11 mouse cellular contexts compared by ENCODE assay signal in genomic region chr9:21923490-21924098, GRCm38 (mm10). TPM values are rescaled to one million over a fixed set of nuclear protein-coding genes. Genes with fewer than 3 reads are reported as not detected.
DNase-seq lines count a peak whose midpoint lies in the region; ATAC-seq and TF ChIP-seq lines count a peak whose summit lies in the region.
"Had no signal": no experiment of that assay in that cellular context is flagged by ENCODE, and none has a peak within 500 bp of the region (broad histone marks: within the 10 kb centered on the region; RNA-seq: fewer than 3 reads in every experiment).

No protein-coding gene starts in this region.

- H3K27me3 ChIP-seq in intestine, embryonic 16.5 days (replicated peaks; ENCODE audit: control insufficient read depth, insufficient read depth, low read length): no peaks in the 10 kb centered on the region
- no peaks in the 10 kb centered on the region for H3K27me3 ChIP-seq in intestine, postnatal 0 days (replicated peaks; ENCODE audit: control insufficient read depth, insufficient read depth, low read length)
- no peaks in the 10 kb centered on the region for H3K27me3 ChIP-seq in stomach, embryonic 14.5 days (ENCODE audit: control insufficient read depth, insufficient read depth, low read length)
- H3K27me3 ChIP-seq: embryonic facial prominence, embryonic 15.5 days had no signal

- no peaks in the 10 kb centered on the region for H3K9me3 ChIP-seq in intestine, embryonic 16.5 days (ENCODE audit: control insufficient read depth, low read length)
- H3K9me3 ChIP-seq in intestine, postnatal 0 days (ENCODE audit: control insufficient read depth): no peaks in the 10 kb centered on the region
- no peaks in the 10 kb centered on the region for H3K9me3 ChIP-seq in stomach, embryonic 14.5 days (ENCODE audit: control insufficient read depth, low read depth, low read length)
- H3K9me3 ChIP-seq: embryonic facial prominence, embryonic 15.5 days; hindbrain, embryonic 10.5 days had no signal

- peak; percentile 25 for DNase-seq in lung, postnatal 36 days
- DNase-seq in lung, postnatal 4 days: no peak
- DNase-seq in fat pad, adult 2 months (ENCODE audit: extremely low read depth, low read depth, low spot score): peak; percentile 82
- DNase-seq in embryo, embryonic 11 days: no peak
- DNase-seq: retina, postnatal 1 day had no signal

- ATAC-seq in intestine, embryonic 16.5 days: no peak
- ATAC-seq in intestine, postnatal 0 days: no peak
- no peak; the same call in 1 of the 2 replicates for ATAC-seq in stomach, embryonic 14.5 days (ENCODE audit: insufficient number of reproducible peaks, insufficient read depth, low FRiP score, low read depth)
- no peak for ATAC-seq in megakaryocyte-erythroid progenitor cell, adult 5-6 weeks (replicated peaks; ENCODE audit: low FRiP score, low TSS enrichment, poor library complexity, severe bottlenecking)

- no peak overlapping the region for H3K4me3 ChIP-seq in intestine, embryonic 16.5 days (ENCODE audit: low read length)
- H3K4me3 ChIP-seq in intestine, postnatal 0 days (ENCODE audit: low read depth, low read length): no peak overlapping the region
- no peak overlapping the region for H3K4me3 ChIP-seq in stomach, embryonic 14.5 days (ENCODE audit: low read depth, low read length)
- H3K4me3 ChIP-seq: embryonic facial prominence, embryonic 15.5 days; hindbrain, embryonic 10.5 days had no signal

- no peak for TF ChIP-seq CTCF in intestine, postnatal 0 days (IDR thresholded peaks at IDR 0.05; ENCODE audit: low read depth)

- 52% methylated on average over 3 of the region's 3 CpGs for WGBS in intestine, embryonic 16.5 days
- WGBS in intestine, postnatal 0 days: 48% methylated on average over 3 of the region's 3 CpGs
- 47% methylated on average over 3 of the region's 3 CpGs for WGBS in stomach, embryonic 14.5 days

- H3K9ac ChIP-seq in intestine, embryonic 16.5 days (ENCODE audit: low read depth, low read length): 0 out of 2 replicates have a peak overlapping the region, but pooled peaks have one; percentile 8
- H3K9ac ChIP-seq in intestine, postnatal 0 days (ENCODE audit: low read depth, low read length): no peak overlapping the region
- H3K9ac ChIP-seq in stomach, embryonic 14.5 days (replicated peaks; ENCODE audit: low read depth, low read length): no peak overlapping the region
- H3K9ac ChIP-seq: embryonic facial prominence, embryonic 15.5 days had no signal

- no peak overlapping the region for H3K27ac ChIP-seq in intestine, embryonic 16.5 days (ENCODE audit: low read length)
- H3K27ac ChIP-seq in intestine, postnatal 0 days (ENCODE audit: low read depth, low read length): no peak overlapping the region
- H3K27ac ChIP-seq in stomach, embryonic 14.5 days (ENCODE audit: low read length): peak overlapping the region; percentile 45
- H3K27ac ChIP-seq: embryonic facial prominence, embryonic 15.5 days; hindbrain, embryonic 10.5 days had no signal

- peaks cover 8% of the 10 kb centered on the region for H3K4me1 ChIP-seq in intestine, embryonic 16.5 days (ENCODE audit: control insufficient read depth, insufficient read depth, low read length)
- H3K4me1 ChIP-seq in intestine, postnatal 0 days (replicated peaks; ENCODE audit: control insufficient read depth, insufficient read depth, low read length): peaks cover 5% of the 10 kb centered on the region; the same call in 1 of the 2 replicates
- peaks cover 15% of the 10 kb centered on the region; the same call in 1 of the 2 replicates for H3K4me1 ChIP-seq in stomach, embryonic 14.5 days (ENCODE audit: control insufficient read depth, insufficient read depth, low read length)

- H3K4me2 ChIP-seq in intestine, embryonic 16.5 days (ENCODE audit: low read depth, low read length): no peak overlapping the region
- H3K4me2 ChIP-seq in intestine, postnatal 0 days (replicated peaks; ENCODE audit: low read depth): no peak overlapping the region
- no peak overlapping the region for H3K4me2 ChIP-seq in stomach, embryonic 14.5 days (replicated peaks; ENCODE audit: low read depth, low read length)
- H3K4me2 ChIP-seq: embryonic facial prominence, embryonic 15.5 days had no signal

- H3K36me3 ChIP-seq in intestine, embryonic 16.5 days (ENCODE audit: control insufficient read depth, insufficient read depth, low read length): peaks cover 3% of the 10 kb centered on the region; the same call in 1 of the 2 replicates
- no peaks in the 10 kb centered on the region; the same call in 1 of the 2 replicates for H3K36me3 ChIP-seq in intestine, postnatal 0 days (ENCODE audit: control insufficient read depth, insufficient read depth)
- H3K36me3 ChIP-seq in stomach, embryonic 14.5 days (ENCODE audit: control insufficient read depth, insufficient read depth, low read length): no peaks in the 10 kb centered on the region

RNA-seq across cellular contexts. Expression of gene Ccdc159, which starts 3.7 kb away (rescaled TPM):
- 2.6 and 3.5 TPM in 2 replicates for polyA plus RNA-seq in intestine, embryonic 16.5 days (2015; fragmentation: Nextera tagmentation; extraction: Ambion mirVana)
- 0.63 and 0.99 TPM in 2 replicates for polyA plus RNA-seq in intestine, postnatal 0 days (2015; fragmentation: Nextera tagmentation; extraction: Ambion mirVana)
- polyA plus RNA-seq in stomach, embryonic 14.5 days (2014; fragmentation: Nextera tagmentation; extraction: Ambion mirVana): 4.9 and 6.3 TPM in 2 replicates
- total RNA-seq in megakaryocyte-erythroid progenitor cell, adult 5-6 weeks (2014; fragmentation: Nextera tagmentation): not detected in 2 replicates
- 0.46 TPM in 1 of 2 replicates, not detected in the other for total RNA-seq in megakaryocyte-erythroid progenitor cell, adult 5-6 weeks (2017)

RNA-seq across cellular contexts. Expression of gene Tmem205, which starts 3.8 kb away (rescaled TPM):
- 93.9 and 97.0 TPM in 2 replicates for polyA plus RNA-seq in intestine, embryonic 16.5 days (2015; fragmentation: Nextera tagmentation; extraction: Ambion mirVana)
- polyA plus RNA-seq in intestine, postnatal 0 days (2015; fragmentation: Nextera tagmentation; extraction: Ambion mirVana): 83.1 and 88.2 TPM in 2 replicates
- 60.7 and 62.4 TPM in 2 replicates for polyA plus RNA-seq in stomach, embryonic 14.5 days (2014; fragmentation: Nextera tagmentation; extraction: Ambion mirVana)
- total RNA-seq in megakaryocyte-erythroid progenitor cell, adult 5-6 weeks (2014; fragmentation: Nextera tagmentation): 9.1 and 11.4 TPM in 2 replicates
- 4.1 and 8.5 TPM in 2 replicates for total RNA-seq in megakaryocyte-erythroid progenitor cell, adult 5-6 weeks (2017)

RNA-seq across cellular contexts. Expression of gene Rab3d, which starts 5.6 kb away (rescaled TPM):
- polyA plus RNA-seq in intestine, embryonic 16.5 days (2015; fragmentation: Nextera tagmentation; extraction: Ambion mirVana): 47.5 and 47.9 TPM in 2 replicates
- polyA plus RNA-seq in intestine, postnatal 0 days (2015; fragmentation: Nextera tagmentation; extraction: Ambion mirVana): 19.9 and 20.3 TPM in 2 replicates
- 41.4 and 42.7 TPM in 2 replicates for polyA plus RNA-seq in stomach, embryonic 14.5 days (2014; fragmentation: Nextera tagmentation; extraction: Ambion mirVana)
- total RNA-seq in megakaryocyte-erythroid progenitor cell, adult 5-6 weeks (2014; fragmentation: Nextera tagmentation): 4.9 and 8.7 TPM in 2 replicates
- total RNA-seq in megakaryocyte-erythroid progenitor cell, adult 5-6 weeks (2017): 8.1 and 8.6 TPM in 2 replicates

RNA-seq across cellular contexts. Expression of gene Plppr2, which starts 13.2 kb away (rescaled TPM):
- 5.2 and 6.2 TPM in 2 replicates for polyA plus RNA-seq in intestine, embryonic 16.5 days (2015; fragmentation: Nextera tagmentation; extraction: Ambion mirVana)
- 2.9 and 3.2 TPM in 2 replicates for polyA plus RNA-seq in intestine, postnatal 0 days (2015; fragmentation: Nextera tagmentation; extraction: Ambion mirVana)
- polyA plus RNA-seq in stomach, embryonic 14.5 days (2014; fragmentation: Nextera tagmentation; extraction: Ambion mirVana): 8.5 and 9.9 TPM in 2 replicates
- not detected in 2 replicates for total RNA-seq in megakaryocyte-erythroid progenitor cell, adult 5-6 weeks (2014; fragmentation: Nextera tagmentation)
- total RNA-seq in megakaryocyte-erythroid progenitor cell, adult 5-6 weeks (2017): not detected in 2 replicates

RNA-seq across cellular contexts. Expression of gene Swsap1, which starts 32.0 kb away (rescaled TPM):
- polyA plus RNA-seq in intestine, embryonic 16.5 days (2015; fragmentation: Nextera tagmentation; extraction: Ambion mirVana): 5.9 and 6.5 TPM in 2 replicates
- 4.6 and 4.8 TPM in 2 replicates for polyA plus RNA-seq in intestine, postnatal 0 days (2015; fragmentation: Nextera tagmentation; extraction: Ambion mirVana)
- polyA plus RNA-seq in stomach, embryonic 14.5 days (2014; fragmentation: Nextera tagmentation; extraction: Ambion mirVana): 8.9 and 10.4 TPM in 2 replicates
- total RNA-seq in megakaryocyte-erythroid progenitor cell, adult 5-6 weeks (2014; fragmentation: Nextera tagmentation): 4.1 and 9.1 TPM in 2 replicates
- 1.2 and 4.8 TPM in 2 replicates for total RNA-seq in megakaryocyte-erythroid progenitor cell, adult 5-6 weeks (2017)

Comparison
In these comparisons a context has a peak if more than half of its experiments do, and no peak if none do; other contexts are left out.
1. DNase-seq: peak in lung, postnatal 36 days (single experiment) and fat pad, adult 2 months (single experiment); none in lung, postnatal 4 days (0 of 2) and embryo, embryonic 11 days (single experiment).